Mouse (Mus musculus): Measurements from ENCODE around the gene Uba2. TPM values are rescaled to one million over a fixed set of nuclear protein-coding genes. Genes with fewer than 3 reads are reported as not detected.
A peak's percentile ranks its signal among the peaks of the same experiment; 100 is the strongest.

Uba2 gene
- total and polyA plus RNA-seq, 2 experiments: 16.9 to 31.8 TPM

- H3K79me2 ChIP-seq (ENCODE audit: control insufficient read depth, insufficient read depth, low read length): peaks cover 6% of the 10 kb centered on the region; the same call in 1 of the 2 replicates
- H3K36me3 ChIP-seq (ENCODE audit: control insufficient read depth, insufficient read depth, low read length): peaks cover 12% of the 10 kb centered on the region
- peak within 1 kb of the TSS; percentile 83 for H3K27ac ChIP-seq (replicated peaks; ENCODE audit: insufficient read depth, low read depth, low read length)
- H3K4me1 ChIP-seq (ENCODE audit: control insufficient read depth, insufficient read depth, low read length): peaks cover 7% of the 10 kb centered on the region; the same call in 1 of the 2 replicates
- TF ChIP-seq POLR2A (IDR thresholded peaks at IDR 0.05; ENCODE audit: extremely low read depth, insufficient read depth, low read length) (peak; percentile 77), CTCF (IDR thresholded peaks at IDR 0.05; ENCODE audit: low read depth, low read length) (no peak)
- under 1% methylated on average over 70 of the region's 70 CpGs for WGBS
- H3K4me3 ChIP-seq (ENCODE audit: insufficient read depth, low read depth, low read length): peak within 1 kb of the TSS; percentile 91
- H3K9ac ChIP-seq (ENCODE audit: low read depth, low read length): peak within 1 kb of the TSS; percentile 98
- DNase-seq (ENCODE audit: extremely low read depth, low read depth, low spot score): peak; percentile 69
- H3K27me3 ChIP-seq (ENCODE audit: control insufficient read depth, insufficient read depth, low read length): no peaks in the 10 kb centered on the region
These were observed 27.0 kb upstream of the Uba2 start, which contains the start of gene Pdcd2l for GRCm38 (mm10) chr7:34196132-34197128. TSS of gene Pdcd2l (minus strand) at chr7:34196661.

- H3K79me2 ChIP-seq (ENCODE audit: control insufficient read depth, insufficient read depth, low read length): peaks cover 6% of the 10 kb centered on the region; the same call in 1 of the 2 replicates
- H3K36me3 ChIP-seq (ENCODE audit: control insufficient read depth, insufficient read depth, low read length): peaks cover 8% of the 10 kb centered on the region; the same call in 1 of the 2 replicates
- no peak for DNase-seq (ENCODE audit: extremely low read depth, low read depth, low spot score)
- 50% methylated on average over 3 of the region's 3 CpGs for WGBS
- TF ChIP-seq CTCF (IDR thresholded peaks at IDR 0.05; ENCODE audit: low read depth, low read length) (no peak), POLR2A (IDR thresholded peaks at IDR 0.05; ENCODE audit: extremely low read depth, insufficient read depth, low read length) (no peak)
- no peaks in the 10 kb centered on the region for H3K27me3 ChIP-seq (ENCODE audit: control insufficient read depth, insufficient read depth, low read length)
- peak overlapping the region; percentile 98; the same call in 1 of the 2 replicates for H3K9ac ChIP-seq (ENCODE audit: low read depth, low read length)
- H3K4me1 ChIP-seq (ENCODE audit: control insufficient read depth, insufficient read depth, low read length): peaks cover 7% of the 10 kb centered on the region; the same call in 1 of the 2 replicates
- no peak overlapping the region for H3K27ac ChIP-seq (replicated peaks; ENCODE audit: insufficient read depth, low read depth, low read length)
- H3K4me3 ChIP-seq (ENCODE audit: insufficient read depth, low read depth, low read length): peak overlapping the region; percentile 91
These were observed 26.2 kb upstream of the Uba2 start for GRCm38 (mm10) chr7:34195632-34196031.

GRCm38 (mm10) chr7:34192825-34193224, 23.4 kb upstream of the Uba2 start:
- WGBS: 95% methylated on average over 6 of the region's 6 CpGs
- H3K79me2 ChIP-seq (ENCODE audit: control insufficient read depth, insufficient read depth, low read length): peaks cover 6% of the 10 kb centered on the region; the same call in 1 of the 2 replicates
- H3K36me3 ChIP-seq (ENCODE audit: control insufficient read depth, insufficient read depth, low read length): peaks cover 20% of the 10 kb centered on the region; the same call in 1 of the 2 replicates
- no peak for TF ChIP-seq CTCF (IDR thresholded peaks at IDR 0.05; ENCODE audit: low read depth, low read length)
- TF ChIP-seq POLR2A (IDR thresholded peaks at IDR 0.05; ENCODE audit: extremely low read depth, insufficient read depth, low read length): no peak
- no peak for DNase-seq (ENCODE audit: extremely low read depth, low read depth, low spot score)
- H3K4me3 ChIP-seq (ENCODE audit: insufficient read depth, low read depth, low read length): no peak overlapping the region
- H3K4me1 ChIP-seq (ENCODE audit: control insufficient read depth, insufficient read depth, low read length): peaks cover 7% of the 10 kb centered on the region; the same call in 1 of the 2 replicates
- H3K27me3 ChIP-seq (ENCODE audit: control insufficient read depth, insufficient read depth, low read length): no peaks in the 10 kb centered on the region
- H3K9ac ChIP-seq (ENCODE audit: low read depth, low read length): no peak overlapping the region
- no peak overlapping the region for H3K27ac ChIP-seq (replicated peaks; ENCODE audit: insufficient read depth, low read depth, low read length)

- 85% methylated on average over 12 of the region's 12 CpGs for WGBS
- Histone ChIP-seq H3K36me3 (ENCODE audit: control insufficient read depth, insufficient read depth, low read length) (peaks cover 32% of the 10 kb centered on the region; the same call in 1 of the 2 replicates), H3K4me1 (ENCODE audit: control insufficient read depth, insufficient read depth, low read length) (no peaks in the 10 kb centered on the region), H3K4me3 (ENCODE audit: insufficient read depth, low read depth, low read length) (no peak overlapping the region), H3K27me3 (ENCODE audit: control insufficient read depth, insufficient read depth, low read length) (no peaks in the 10 kb centered on the region), H3K79me2 (ENCODE audit: control insufficient read depth, insufficient read depth, low read length) (no peaks in the 10 kb centered on the region), H3K9ac (ENCODE audit: low read depth, low read length) (no peak overlapping the region), H3K27ac (replicated peaks; ENCODE audit: insufficient read depth, low read depth, low read length) (no peak overlapping the region)
- no peak for TF ChIP-seq CTCF (IDR thresholded peaks at IDR 0.05; ENCODE audit: low read depth, low read length)
- TF ChIP-seq POLR2A (IDR thresholded peaks at IDR 0.05; ENCODE audit: extremely low read depth, insufficient read depth, low read length): no peak
- no peak for DNase-seq (ENCODE audit: extremely low read depth, low read depth, low spot score)
These were observed 20.1 kb upstream of the Uba2 start for GRCm38 (mm10) chr7:34189376-34189989.

- Histone ChIP-seq H3K79me2 (ENCODE audit: control insufficient read depth, insufficient read depth, low read length) (no peaks in the 10 kb centered on the region), H3K9ac (ENCODE audit: low read depth, low read length) (no peak overlapping the region), H3K4me1 (ENCODE audit: control insufficient read depth, insufficient read depth, low read length) (no peaks in the 10 kb centered on the region), H3K27ac (replicated peaks; ENCODE audit: insufficient read depth, low read depth, low read length) (no peak overlapping the region), H3K36me3 (ENCODE audit: control insufficient read depth, insufficient read depth, low read length) (peaks cover 20% of the 10 kb centered on the region; the same call in 1 of the 2 replicates), H3K4me3 (ENCODE audit: insufficient read depth, low read depth, low read length) (no peak overlapping the region), H3K27me3 (ENCODE audit: control insufficient read depth, insufficient read depth, low read length) (no peaks in the 10 kb centered on the region)
- no peak for DNase-seq (ENCODE audit: extremely low read depth, low read depth, low spot score)
- TF ChIP-seq CTCF (IDR thresholded peaks at IDR 0.05; ENCODE audit: low read depth, low read length): no peak
- WGBS: 88% methylated on average over 3 of the region's 3 CpGs
These were observed 14.4 kb upstream of the Uba2 start for GRCm38 (mm10) chr7:34183794-34184193.
